Mouse (Mus musculus): ENCODE measurements at regions not wholly inside any gene's neighbourhood (a gene's known extent, or its start where the extent isn't known, plus 50 kb on each side); places are given as distances from the start of the nearest gene placed in this dataset.

DNA sequence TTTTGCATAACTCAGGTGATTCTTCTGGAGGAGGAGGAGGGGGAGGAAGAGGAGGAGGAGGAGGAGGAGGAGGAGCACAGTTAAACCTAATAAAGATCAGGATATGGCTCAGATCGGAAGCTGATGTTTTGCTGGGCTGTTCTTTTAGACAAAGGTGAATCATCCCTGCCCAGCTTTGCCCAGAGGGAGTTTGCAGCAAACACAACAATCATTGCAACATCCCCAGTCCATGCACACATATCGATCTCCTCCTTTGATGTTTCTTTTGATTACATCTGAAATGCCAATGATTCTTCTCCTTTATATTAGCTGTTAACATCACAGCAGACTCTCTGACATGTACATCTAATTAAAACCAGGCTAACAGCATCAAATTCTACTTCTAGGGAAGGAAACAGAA lies 156.9 kb downstream of the Dad1 start:
- no peak for ATAC-seq

DNA sequence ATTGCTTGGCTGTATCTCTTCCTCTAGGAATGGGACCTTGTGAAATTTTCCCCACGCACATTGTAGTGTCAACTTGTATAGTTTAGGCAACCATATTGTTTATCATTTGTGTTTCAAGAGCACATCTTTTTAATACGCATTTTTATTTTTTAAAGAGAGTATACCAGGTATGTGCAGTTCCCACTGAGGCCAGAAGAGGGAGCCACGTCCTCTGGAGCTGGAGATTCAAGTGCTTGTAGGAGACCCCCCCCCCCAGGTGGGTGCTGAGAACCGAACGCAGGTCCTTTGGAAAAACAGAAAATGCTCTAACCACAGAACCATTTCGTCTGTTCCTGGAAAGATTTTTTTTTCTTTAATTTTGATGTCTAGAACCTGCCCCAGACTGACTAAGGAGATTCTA lies 161.5 kb downstream of the Dad1 start:
- ATAC-seq, result no peak

DNA sequence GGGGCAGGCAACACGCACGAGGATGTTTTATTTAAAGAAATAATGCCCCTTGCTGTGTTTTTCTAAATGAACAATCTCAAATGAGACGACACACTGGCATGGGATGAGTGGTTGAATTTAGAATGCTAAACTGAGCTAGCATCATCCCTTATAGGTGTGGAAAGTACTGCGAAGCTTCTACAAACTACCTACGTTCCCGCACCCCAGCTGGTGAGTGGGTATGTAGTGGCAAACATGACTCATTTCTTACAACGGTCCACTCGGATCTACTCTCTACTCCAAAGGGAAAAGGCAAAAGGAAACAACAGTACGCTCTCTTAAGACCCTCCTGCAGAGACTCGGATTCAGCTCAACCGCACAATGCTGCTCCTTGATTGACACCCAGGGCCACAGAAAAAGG lies 167.2 kb downstream of the Dad1 start:
- ATAC-seq, result no peak

DNA sequence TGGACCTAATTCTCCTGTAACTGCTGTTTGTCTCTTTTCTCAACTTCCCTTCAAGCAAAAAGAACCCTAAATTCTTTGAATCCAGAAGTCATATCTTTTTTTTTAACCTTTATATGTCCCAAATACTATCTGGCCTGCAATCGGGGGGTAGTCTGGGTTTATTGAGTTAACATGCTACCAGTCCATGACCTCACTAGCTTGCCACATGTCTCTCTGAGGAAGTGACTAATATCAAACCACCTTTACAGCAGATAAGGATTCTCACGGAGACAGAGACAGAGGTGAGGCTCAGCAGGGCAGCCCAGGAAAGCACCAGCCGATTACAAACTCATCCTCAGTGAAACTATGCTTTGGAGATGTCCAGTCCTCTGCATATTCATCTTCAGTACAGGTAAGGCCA lies 179.2 kb downstream of the Dad1 start:
- no peak for ATAC-seq

DNA sequence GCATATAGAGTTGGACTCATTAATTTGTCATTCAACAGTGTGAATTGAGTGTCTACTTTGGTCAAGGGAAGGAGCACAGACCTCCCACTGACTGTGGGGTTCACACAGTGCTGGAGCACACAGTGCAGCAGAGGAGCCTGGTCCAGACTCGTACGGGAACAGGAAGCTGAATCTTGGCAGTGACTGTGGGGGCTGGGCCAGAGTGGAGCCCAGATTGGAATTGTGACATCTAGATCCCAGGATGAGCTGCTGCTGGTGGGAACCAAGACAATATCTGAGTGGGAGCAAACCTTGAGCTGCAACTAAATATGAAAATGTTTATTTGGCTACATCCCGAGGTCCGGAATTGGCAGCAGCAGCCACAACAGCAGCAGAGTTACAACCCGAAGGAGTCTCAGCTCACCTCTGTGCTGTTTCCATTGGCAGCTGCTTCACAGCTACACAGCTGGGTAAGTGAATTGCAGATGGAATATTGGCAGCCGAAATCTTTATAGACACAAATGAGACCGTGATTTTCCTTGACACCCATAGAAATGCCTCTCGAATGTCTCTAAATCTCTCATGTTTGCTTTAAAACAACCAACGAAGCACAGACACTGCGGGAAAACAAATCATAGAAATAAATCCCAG lies 181.5 kb downstream of the Dad1 start:
- ATAC-seq, result no peak

DNA sequence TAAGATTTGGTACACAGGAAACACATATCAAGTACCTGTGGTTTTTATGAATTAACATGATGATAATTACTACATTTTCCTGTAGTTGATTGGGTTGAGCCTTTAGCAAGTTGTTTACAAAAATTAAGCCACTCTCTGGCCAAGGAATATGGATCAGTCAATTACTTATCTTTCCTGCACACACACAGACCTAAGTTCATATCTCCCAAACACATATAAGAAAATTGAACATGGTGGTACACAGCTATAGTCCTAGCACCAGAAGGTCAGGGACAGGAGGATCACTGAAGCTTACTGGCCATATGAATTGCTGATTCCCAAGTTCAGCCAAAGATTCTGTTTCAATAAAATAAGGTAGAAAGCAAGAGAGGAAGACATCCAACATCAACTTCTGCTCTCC lies 183.7 kb downstream of the Dad1 start:
- ATAC-seq, result no peak

DNA sequence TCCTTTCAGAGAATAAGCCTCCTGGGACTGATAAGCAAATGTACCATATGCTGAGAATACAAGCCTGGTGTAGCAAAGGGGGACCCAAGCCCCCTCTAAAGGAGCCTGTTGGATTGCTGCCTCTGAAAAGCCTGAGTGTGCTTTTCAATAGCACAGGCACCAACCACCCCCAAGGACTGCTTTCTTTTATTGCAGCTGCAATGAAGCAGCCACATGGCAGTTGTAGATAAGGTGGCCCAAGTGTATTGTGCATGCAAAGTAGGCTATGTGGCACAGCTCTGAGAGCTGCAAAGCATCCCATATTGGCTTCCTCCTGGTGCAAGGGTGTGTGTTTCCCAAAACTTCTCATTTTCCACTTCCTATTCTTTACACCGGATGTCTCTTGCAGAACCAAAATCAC lies 185.2 kb downstream of the Dad1 start:
- no peak for ATAC-seq

DNA sequence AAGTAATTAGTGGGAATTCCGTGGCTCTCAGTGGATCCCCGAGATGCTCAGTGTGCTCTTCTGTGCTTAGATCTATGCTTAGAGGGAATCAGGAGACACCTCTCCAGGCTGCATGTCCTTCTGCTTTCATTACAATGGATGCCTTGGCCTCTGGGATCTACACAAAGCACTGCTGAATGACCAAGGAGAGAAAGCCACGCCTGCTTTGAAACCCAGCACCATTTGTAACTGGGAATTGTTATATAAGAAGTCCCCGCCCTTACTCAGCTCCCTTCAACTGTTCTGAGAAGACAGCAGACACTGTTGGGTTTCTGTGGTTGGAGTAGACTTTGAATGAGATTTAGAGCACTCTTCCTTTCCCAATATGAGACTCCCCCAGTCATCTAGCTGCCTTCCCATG lies 188.4 kb downstream of the Dad1 start:
- no peak for ATAC-seq

DNA sequence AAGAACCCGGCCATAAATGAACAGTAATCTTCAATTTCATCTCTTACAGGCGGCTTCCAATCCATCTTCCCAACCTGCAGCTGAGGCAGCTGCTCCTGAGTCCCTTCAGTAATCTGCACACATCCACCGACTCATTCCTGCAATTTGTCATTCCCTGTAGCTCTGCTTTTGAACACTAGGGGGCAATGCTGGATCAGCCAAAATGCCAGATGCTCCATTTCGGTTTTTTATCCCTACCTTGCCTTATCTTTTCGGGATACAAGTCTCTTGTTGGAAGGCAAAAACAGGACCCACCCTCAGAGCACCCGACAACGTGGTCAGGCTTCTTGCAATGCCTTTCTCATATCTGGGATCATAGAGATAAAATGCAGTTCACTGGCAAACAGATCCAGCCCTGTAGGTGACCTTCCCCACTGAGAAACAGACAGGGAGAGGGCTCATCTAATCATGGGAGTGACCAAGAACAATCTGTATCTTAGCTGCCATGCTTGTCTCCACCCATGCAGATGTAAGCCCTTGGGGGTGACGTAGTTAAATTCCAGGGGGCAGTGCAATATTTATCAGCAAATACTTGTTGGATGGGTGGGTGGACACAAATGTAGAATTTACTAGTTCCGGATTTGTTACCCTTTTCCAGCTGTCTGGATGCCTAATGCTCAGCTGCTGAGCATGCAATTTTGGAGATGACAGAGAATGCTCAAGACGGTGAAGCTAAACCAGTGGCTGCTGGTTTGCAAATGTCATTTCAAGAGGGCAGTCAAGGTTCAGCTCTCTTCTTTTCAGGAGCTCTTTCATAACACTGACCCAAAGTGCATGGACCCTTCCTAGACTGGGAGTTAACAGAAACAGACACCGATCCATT lies 189.1 kb downstream of the Dad1 start:
- no peak for ATAC-seq

DNA sequence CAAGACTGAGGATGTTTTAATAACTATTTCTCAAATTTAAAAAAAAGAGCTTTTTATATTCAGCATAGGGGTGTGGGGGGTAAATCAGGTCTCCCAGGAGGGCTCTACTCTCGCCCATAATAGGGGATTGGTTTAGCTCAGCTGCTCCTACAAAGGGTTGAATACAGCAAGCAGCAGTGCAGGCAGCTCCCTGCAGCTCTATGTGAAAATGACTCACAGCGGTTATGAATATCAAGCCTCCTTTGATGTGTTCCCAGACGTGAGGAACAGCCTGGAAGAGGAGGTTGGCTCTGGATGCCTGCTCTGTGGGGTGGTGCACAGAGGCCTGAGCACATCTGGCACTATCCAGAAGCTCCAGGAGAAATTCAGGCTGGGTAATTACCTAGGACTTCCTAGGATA lies 192.3 kb downstream of the Dad1 start:
- no peak for ATAC-seq

DNA sequence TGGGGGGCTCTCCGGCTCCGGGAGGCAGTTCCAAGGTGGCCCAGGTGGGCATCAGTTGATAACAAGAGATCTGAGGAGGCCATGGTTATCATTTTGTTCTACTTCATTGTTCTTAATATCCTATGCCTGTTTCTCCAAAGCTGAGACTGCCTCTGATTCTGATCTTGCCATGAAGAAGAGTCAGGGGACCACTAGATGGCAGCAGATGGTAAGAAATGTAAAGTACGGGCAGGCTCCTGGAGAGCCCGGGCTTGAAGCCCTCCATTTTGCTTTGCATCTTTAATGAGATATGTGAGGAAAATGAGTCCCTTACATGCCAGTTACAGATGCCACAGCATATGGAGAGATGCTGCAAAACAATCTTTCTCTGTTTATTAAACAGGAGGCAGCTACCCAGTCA lies 194.1 kb downstream of the Dad1 start:
- no peak for ATAC-seq

DNA sequence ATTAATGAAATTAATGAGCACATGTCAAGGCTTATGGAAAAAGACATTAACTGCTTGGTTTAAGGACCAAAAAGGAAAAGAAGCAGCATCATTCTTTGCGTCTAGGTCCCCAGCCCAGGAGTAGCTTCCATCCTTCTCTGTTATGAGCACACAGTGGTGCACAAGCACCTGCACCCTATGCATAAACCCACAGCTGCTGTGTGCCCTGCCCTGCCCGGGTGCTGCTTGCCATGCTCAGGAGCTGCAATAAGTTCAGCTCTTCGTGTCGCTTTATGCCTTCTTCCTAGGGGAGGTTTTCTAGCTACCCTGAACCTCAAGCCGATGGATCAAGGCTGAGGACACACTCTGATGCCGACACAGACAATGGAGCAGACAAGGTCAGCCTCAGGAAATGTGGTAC lies 194.8 kb downstream of the Dad1 start:
- ATAC-seq, result no peak

DNA sequence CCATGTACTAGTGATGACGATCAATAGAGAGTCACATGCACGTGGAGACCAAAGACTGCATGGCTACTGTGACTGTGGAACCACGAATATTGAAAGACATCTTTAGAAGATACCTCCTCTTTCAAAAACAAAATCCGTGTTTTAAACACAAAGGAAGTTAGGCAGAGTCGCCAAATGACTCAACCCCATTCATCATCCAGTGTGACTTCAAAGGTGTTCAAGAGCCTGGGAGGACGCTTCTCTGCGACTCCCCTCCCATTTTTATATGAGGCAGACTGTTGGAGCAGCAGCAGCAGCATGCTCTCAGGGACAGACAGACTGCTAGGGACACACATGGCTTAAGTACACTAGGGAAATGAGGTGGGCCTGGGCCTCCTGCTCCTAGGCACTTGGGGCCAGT lies 197.2 kb downstream of the Dad1 start:
- ATAC-seq, result no peak

DNA sequence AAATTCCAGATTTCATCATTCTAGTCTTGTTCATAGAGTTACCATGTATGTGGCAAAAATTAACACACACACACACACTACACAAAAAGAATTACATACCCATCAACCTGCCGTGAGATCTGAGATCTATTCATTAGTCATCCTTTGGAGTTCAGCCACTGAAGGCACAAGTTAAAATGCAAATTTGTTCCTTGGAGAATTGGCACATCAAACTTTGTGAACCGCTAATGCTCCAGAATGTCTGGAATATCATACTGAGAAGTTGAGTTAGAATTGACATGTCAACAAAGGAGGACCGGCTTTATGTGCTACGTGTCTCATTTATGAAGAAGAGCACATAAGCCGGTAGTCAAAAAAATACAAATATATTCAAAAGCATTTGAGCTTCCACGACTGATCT lies 198.5 kb downstream of the Dad1 start:
- no peak for ATAC-seq

DNA sequence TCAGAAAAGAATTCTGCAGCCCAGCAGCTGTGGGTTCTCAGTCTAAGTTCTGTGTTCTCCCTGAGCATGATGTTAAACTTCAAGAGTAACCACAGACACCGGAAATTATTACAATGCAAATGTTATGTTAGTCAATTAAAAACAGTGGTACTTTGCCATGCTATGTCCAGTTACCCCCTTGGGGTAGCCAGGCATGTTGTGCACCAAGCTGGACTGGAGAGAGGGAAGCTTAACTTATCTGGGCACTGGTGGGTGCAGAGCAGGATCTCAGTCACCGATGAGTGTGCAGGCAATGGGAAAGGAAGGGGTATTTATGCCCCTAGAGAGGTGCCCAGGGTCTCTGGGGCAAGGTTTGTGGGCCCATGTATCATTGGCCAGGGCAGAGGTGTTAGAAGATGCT lies 211.6 kb downstream of the Dad1 start:
- ATAC-seq, result no peak

DNA sequence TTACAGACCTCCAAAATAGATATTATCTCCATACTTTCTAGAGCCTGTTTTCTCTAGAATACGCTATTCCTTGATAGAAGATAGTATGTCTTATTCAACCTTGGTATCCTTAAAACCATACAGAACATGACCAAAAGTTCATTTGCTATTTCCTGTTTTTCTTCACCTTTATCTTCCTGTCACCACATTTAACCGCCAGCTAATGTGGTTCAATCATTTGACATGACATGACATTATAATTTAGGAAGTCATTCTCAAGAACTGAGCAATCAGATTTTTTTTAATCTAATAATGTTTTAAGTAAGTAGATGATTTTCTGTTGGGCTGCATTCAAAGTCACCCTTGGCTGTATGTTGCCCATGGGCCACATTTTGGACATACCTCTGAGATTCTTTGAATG lies 213.3 kb downstream of the Dad1 start:
- ATAC-seq, result no peak

DNA sequence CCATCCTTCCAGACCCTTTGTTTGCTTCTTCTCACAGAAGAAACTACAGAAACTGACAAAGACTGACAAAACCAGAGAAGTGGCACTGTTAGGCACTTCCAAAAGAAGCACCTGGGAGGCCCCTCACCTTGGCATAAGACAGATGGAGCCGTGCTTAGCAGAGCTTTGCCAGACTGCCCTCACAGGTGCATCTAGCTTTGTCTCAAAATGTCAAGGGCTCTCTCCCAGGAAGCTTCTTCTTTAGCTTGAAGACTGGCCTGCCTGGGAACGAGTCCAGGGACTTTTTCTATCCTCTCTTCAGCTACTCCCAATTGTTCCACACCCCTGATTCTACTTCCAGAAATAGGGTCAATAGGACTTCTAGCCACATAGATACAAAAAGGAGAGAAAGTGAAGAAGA lies 219.4 kb downstream of the Dad1 start:
- ATAC-seq, result no peak

DNA sequence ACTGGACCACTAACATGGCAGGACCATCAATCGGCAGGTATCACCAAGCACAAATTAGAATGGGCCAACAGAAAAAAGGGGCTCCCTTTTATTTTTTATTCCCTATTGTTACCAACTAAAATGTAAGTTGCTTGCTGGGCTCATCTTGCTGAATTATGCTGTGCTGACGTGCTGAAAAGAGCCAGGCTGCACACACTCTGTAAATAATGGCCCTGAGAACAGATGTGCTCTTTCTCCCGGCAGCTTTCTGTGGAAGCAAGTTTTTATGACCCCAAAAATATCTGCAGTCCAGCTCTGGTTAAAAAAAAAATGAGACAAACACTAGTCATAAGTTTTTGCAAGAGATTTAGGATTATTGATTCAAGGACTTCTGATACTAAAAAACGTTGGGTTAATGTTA lies 230.4 kb downstream of the Dad1 start:
- ATAC-seq, result no peak

DNA sequence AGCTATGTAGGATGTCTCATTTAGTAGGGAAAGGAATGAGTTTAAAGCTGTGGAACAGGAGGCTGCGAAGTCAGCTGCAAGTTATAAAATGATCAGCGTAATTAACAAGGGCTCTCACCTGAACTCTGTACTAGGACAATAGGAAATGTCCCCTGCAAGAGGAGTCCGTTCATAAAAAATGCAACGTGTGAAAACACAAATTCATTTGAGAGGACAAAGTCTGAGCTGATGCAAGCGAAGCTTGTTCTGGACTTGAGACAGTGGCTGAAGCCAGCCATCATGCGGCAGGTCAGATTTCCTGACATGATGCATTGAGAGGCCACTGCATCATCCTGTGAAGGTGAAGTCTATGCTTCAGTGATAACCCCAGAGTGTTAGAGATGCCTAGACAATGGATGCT lies 232.5 kb downstream of the Dad1 start:
- ATAC-seq, result no peak

DNA sequence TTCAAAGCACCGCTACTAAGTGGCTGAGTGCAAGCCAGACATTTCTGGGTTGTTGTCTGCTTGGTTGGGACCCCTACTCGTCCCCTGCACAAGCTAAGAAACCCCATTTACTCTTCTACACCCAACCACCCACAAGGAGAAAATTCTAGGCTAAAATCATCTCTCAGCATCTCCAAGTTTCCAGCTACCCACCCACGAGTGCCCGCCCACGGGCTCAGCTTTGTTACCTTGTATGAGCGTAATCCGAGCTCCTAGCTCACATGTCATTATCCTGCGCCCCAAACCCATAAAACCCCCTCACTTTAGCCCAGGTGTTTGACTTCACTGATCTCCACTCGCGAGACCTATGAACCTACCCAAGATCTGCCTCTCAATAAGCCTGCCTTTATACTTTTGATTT lies 239.3 kb downstream of the Dad1 start:
- ATAC-seq, result no peak

DNA sequence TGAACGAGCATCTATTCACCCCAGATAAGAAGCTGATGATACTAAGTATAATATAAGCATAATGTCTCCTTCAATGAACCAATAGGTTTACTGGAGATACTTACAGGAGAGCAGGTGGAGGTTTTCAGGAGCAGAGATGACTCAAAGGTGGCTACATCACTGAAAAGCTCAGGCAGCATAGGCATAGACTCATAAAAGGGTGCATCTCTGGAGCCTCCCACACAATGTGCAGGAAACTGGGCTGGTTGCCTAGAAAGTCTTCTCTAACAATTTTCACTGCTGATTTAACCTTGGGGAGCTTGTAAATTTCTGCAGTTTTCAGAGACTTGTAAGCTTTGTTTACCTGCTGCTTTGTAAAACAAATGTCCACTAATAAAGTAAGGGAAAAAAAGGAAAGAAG lies 251.8 kb downstream of the Dad1 start:
- no peak for ATAC-seq

DNA sequence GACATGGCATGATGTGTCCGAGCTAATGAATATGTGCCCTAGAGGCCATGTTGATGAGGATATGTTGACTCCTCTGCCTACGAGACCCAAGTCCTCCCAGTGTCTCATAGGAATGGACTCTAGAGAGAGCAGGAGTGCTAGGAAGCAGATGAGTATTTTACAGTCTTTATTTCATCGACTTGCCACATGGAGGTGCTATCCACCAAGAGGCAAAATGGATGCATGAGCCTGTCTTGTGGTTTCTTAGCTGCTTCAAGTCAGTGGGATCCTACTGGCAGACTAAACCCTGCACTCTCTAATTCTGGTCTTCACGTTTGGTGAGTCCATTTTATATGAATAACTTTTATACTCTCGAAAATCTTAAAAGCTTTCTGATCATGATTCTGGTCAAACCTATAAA lies 253.4 kb downstream of the Dad1 start:
- no peak for ATAC-seq

DNA sequence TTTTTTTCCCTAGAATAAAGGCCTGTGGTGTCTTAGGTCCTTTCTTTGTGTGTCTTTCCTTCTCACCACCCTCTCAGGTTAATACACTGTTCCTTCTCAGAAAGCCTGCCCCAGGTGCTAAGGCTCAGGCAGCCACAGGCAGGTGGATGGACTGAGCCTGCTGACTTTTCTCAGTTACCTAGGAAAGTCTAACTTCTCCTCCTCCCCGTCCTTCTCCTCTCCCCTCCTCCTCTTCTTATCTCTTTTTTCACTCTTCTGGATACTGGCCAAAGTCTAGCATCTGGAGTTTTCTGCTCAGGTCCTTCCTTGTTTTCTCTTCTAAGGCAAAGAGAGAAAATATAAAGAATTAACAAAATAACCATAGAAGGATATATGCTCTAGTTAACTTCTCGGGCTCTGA lies 260.5 kb downstream of the Dad1 start:
- ATAC-seq, result no peak

DNA sequence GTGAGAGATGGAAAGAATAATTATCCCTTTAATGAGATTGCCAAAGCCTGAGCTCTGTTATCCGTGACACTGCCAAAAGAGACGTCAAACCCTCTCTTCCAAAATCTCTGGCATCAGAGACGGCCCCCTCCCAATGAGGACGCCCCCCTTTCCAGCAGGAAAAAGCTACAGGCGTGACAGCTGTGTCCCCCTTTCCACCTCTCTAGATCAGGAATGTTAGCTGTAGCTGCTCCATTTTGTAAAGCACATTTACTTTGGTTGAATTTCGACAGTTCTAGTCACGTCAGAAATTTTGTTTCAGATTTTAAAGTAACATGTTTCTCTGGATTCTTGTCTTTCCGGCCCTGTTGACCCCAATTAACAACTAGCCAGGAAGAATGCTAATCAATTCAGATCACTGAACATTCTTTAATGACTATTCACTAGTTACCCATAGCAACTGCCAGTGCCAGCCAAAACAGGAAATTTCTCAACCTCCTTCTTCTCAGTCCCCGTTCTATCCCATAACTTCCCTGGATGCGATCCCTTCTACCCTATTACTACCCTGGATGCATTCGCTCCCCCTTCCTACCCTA lies 261.1 kb downstream of the Dad1 start:
- ATAC-seq, result no peak
